Mouse (Mus musculus) urinary bladder, postnatal 4 days (tissue): ENCODE results near the gene Syn3.

Experiments used
- DNase-seq, 2 experiments: peaks; one replicate each; pipeline ENCODE4 v3.0.0; 2021 to 2022; ENCODE audit warnings: low spot score in 2 of 2

Syn3 gene

GRCm38 (mm10) chr10:86107681-86108080, 391.0 kb downstream of the Syn3 start:
- no peak for DNase-seq

GRCm38 (mm10) chr10:86103976-86104375, 394.7 kb downstream of the Syn3 start:
- no peak for DNase-seq

GRCm38 (mm10) chr10:86100281-86100851, 398.3 kb downstream of the Syn3 start:
- DNase-seq = no peak

GRCm38 (mm10) chr10:86098363-86098762, 400.3 kb downstream of the Syn3 start:
- no peak for DNase-seq

GRCm38 (mm10) chr10:86093109-86094035, 405.3 kb downstream of the Syn3 start:
- DNase-seq = no peak

GRCm38 (mm10) chr10:86091919-86092318, 406.8 kb downstream of the Syn3 start:
- no peak for DNase-seq

- no peak for DNase-seq
Measured at GRCm38 (mm10) chr10:86079921-86080320, 418.8 kb downstream of the Syn3 start.

GRCm38 (mm10) chr10:86078761-86079160, 419.9 kb downstream of the Syn3 start:
- DNase-seq = no peak

- no peak for DNase-seq
Measured at GRCm38 (mm10) chr10:86077272-86077671, 421.4 kb downstream of the Syn3 start.

DNA sequence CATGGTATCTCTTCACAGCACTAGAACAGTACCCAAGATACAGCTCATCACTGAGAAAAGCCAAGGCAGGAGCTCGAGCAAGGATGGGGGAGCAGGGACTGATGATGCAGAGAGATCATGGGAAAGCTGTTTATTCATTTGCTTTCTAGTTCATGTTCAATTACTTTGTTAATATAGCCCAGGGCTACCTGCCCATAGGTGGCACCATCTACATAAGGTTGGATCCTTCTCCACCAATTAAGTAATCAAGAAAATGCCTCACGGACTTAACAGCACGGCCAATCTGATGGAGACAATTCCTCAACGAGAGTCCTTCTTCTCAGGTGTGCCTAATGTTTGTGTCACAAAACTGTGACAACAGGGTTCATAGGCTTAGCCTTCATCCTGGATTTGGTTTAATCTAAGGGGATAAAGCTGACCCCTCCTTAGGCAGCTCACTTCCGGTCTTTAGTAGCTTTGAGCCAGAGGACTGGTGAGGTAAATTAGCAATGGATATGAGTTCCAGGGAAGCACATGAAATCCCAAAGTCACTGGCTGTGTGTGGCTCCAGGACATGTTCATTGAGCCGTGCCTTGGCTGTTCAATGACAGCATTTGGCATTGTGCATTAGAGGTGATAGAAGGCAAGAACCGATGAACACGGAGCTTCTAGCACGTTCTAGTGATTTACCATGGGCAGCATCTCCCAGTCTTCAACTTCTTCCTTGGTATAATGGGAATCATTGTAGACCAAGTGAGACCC, 423.6 kb downstream of the Syn3 start:
- DNase-seq = no peak

GRCm38 (mm10) chr10:86074134-86074533, 424.6 kb downstream of the Syn3 start:
- DNase-seq = no peak

- DNase-seq = no peak
Measured at GRCm38 (mm10) chr10:86070751-86071150, 427.9 kb downstream of the Syn3 start.

DNA sequence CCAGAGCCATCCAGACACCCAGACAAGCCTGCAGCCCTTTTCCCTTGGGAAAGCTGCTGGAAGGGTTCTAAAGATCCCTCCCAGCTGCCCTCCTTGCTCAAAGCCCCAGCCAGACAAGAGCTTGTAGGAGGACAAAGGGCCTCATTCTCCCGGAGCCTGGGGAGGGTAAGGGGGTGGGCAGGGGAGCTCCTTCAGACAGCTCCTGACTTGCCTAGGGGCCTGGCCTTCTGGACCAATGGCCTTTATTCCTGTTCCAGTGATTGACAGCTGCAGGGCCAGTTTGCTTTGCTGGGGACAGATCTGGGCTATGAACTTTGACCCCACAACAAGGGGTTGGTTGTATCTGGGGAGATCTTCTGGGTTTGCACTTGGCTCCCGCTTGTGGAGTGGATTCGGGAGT, 429.4 kb downstream of the Syn3 start:
- DNase-seq = no peak

DNA sequence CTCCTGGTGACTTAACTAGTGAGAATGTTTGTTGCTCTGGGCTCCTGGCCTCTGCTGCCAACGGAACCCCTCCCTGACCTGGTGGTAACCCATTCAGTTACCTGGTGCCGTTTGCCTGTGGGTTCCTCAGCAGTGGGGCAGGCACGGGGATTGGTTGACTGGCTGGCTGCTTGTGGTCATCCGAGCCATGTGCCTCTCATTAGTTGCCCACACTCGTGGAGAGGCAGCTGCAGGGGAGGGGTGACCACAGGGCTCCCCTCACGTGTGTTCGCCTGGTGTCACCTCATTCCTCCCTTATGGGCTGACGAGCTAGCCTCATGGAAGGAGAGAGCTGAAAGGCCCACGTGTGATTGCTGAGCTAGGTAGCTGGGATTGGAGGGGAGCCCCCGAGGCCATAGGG, 430.8 kb downstream of the Syn3 start:
- DNase-seq = no peak

- DNase-seq = no peak
Measured at GRCm38 (mm10) chr10:86066651-86067050, 432.0 kb downstream of the Syn3 start.

GRCm38 (mm10) chr10:86065661-86066060, 433.0 kb downstream of the Syn3 start:
- DNase-seq = no peak

- DNase-seq = peak; percentile 66 to 71
Measured at GRCm38 (mm10) chr10:86064937-86065336, 433.8 kb downstream of the Syn3 start.

DNA sequence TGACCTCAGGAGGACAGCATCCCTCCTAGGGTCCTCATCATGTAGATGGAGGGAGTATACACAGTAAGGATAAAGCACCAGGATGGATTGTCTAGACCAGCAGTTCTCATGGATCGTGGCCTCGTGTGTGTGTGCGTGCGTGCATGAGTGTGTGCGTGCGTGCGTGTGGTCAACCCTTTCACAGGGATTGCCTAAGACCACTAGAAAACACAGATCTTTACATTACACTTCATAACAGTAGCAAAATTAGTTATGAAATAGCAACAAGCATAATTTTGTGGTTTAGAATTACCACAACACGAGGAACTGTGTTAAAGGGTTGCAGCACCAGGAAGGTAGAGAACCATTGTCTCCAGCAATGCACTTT, 435.7 kb downstream of the Syn3 start:
- DNase-seq = no peak

DNA sequence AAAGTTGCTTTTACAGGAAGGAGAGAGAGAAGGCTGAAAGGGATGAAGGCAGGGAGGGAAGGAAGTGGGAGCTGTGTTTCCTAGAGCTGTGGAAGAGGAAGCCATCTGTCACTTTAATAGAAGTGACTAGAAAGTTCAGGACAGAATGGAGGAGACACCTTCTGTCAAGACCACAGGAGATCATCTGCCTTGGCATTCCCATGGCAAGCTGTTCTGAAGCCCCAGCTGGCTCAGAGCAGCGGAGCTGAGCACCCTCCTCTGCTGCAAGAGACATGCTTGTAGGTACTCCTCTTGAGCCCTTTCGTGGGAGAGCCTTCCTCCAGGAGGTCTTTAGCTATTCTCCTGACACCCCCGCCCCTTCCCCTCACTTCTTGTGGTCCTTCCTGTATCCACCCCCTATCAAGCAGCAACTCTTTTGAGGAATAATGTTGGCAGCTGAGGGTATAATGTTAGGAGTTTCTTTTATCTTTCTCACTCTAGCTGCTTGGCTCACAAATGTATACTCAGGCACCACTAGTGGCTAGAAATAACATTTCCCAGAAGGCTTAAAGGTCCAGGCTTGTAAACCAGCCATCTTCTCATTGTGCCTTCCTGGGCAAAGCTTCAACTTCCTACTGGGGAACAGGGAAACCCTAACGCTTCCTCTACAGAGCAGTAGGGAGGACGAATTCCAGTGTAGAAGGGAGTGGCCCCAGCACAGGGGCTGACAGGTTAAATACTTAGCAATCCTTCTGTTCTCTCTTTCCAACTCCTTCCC, 436.3 kb downstream of the Syn3 start:
- DNase-seq = no peak

GRCm38 (mm10) chr10:86060267-86060666, 438.4 kb downstream of the Syn3 start:
- DNase-seq = peak in 1 of 2 experiments; percentile 46

DNA sequence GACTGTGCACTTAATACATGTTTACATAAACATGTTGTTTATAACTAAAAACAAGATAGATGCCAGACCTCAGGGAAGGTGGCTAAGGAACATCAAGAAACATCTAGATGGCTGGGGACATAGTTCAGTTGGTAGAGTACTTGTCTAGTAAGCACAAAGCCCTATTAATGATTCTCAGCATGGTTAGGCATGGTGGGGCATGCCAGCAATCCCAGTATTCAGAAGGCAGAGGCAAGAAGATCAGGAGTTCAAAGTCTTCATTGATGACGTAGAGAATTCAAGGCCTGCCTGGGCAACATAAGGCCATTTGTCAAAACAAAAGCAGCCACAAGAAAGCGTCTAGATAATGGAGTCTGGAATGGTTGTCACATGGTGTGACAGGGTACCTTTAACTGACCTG, 441.0 kb downstream of the Syn3 start:
- peak in 1 of 2 experiments; percentile 7 for DNase-seq

DNA sequence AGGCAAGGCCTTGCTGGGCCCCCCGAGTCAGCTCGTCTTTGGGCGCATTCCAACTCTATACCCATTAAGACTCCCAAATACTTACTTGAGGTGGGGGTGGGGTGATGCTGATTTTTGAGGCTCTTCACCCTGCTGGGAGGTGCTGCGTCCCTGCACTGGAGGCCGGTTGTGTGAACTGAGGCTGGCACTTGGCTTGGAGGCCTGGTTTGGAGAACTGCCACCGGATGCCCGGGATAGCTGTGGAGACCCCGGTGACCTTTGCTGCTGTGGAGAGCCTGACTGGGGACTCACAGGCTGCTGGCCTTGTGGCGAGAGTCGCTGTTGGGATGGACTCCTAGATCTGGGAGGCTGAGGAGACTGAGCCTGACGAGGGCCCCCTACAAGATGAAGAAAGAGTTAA, 441.4 kb downstream of the Syn3 start:
- peak in 1 of 2 experiments; percentile 56 for DNase-seq
